Comparison of ENCODE assay signal across 22 mouse cellular contexts in genomic region chr2:13438275-13438845, GRCm38 (mm10). TPM values are rescaled to one million over a fixed set of nuclear protein-coding genes. Genes with fewer than 3 reads are reported as not detected.
DNase-seq lines count a peak whose midpoint lies in the region; ATAC-seq and TF ChIP-seq lines count a peak whose summit lies in the region.
"Had no signal": no experiment of that assay in that cellular context is flagged by ENCODE, and none has a peak within 500 bp of the region (broad histone marks: within the 10 kb centered on the region; RNA-seq: fewer than 3 reads in every experiment).

No protein-coding gene starts in this region.

- no peak overlapping the region for H3K9ac ChIP-seq in lung, postnatal 0 days (replicated peaks; ENCODE audit: low read depth)
- no peak overlapping the region for H3K9ac ChIP-seq in heart, embryonic 15.5 days
- H3K9ac ChIP-seq: forebrain, embryonic 13.5 days; hindbrain, embryonic 13.5 days; liver, embryonic 13.5 days; lung, embryonic 15.5 days; neural tube, embryonic 13.5 days had no signal

- no peaks in the 10 kb centered on the region for H3K4me1 ChIP-seq in lung, postnatal 0 days (ENCODE audit: insufficient read depth, low read depth, low read length)
- peaks cover 12% of the 10 kb centered on the region for H3K4me1 ChIP-seq in heart, embryonic 15.5 days (replicated peaks)
- H3K4me1 ChIP-seq: forebrain, embryonic 13.5 days; hindbrain, embryonic 13.5 days; liver, embryonic 13.5 days; lung, embryonic 15.5 days; neural tube, embryonic 13.5 days had no signal

- no peaks in the 10 kb centered on the region for H3K27me3 ChIP-seq in lung, postnatal 0 days (replicated peaks; ENCODE audit: insufficient read depth, low read length)
- no peaks in the 10 kb centered on the region for H3K27me3 ChIP-seq in heart, embryonic 15.5 days
- H3K27me3 ChIP-seq: CH12.LX; forebrain, embryonic 13.5 days; hindbrain, embryonic 13.5 days; liver, embryonic 13.5 days; lung, embryonic 15.5 days; megakaryocyte, embryonic 14.5 days; neural tube, embryonic 13.5 days had no signal

- no peak for TF ChIP-seq EP300 in lung, postnatal 0 days (IDR thresholded peaks at IDR 0.05)

- no peak overlapping the region for H3K4me2 ChIP-seq in lung, postnatal 0 days (replicated peaks; ENCODE audit: low read depth, low read length)
- H3K4me2 ChIP-seq in heart, embryonic 15.5 days = no peak overlapping the region
- H3K4me2 ChIP-seq: forebrain, embryonic 13.5 days; hindbrain, embryonic 13.5 days; liver, embryonic 13.5 days; lung, embryonic 15.5 days; neural tube, embryonic 13.5 days had no signal

- intact Hi-C loops in heart, postnatal 36 days (cut with DNase I) = loop anchor here (5.0 kb wide), 1 partner anchor 146 kb away; no protein-coding TSS in a partner anchor

- peak; percentile 37 for ATAC-seq in lung, postnatal 0 days
- peak; percentile 43; the same call in 1 of the 2 replicates for ATAC-seq in heart, embryonic 15.5 days (replicated peaks; ENCODE audit: insufficient number of reproducible peaks, insufficient read depth, low FRiP score, low read depth)
- ATAC-seq: forebrain, embryonic 13.5 days had no signal

- WGBS in lung, postnatal 0 days = 86% methylated on average over 3 of the region's 3 CpGs
- WGBS in heart, embryonic 15.5 days = 43% methylated on average over 3 of the region's 3 CpGs

- peak; percentile 93 for DNase-seq in heart, adult 11 months
- DNase-seq in heart, postnatal 36 days = no peak
- DNase-seq in lung, postnatal 0 days (ENCODE audit: low spot score) = peak; percentile 24
- DNase-seq in lung, postnatal 10 days = no peak
- no peak for DNase-seq in thymus, postnatal 0 days (ENCODE audit: low spot score)
- no peak for DNase-seq in spleen, postnatal 14 days (ENCODE audit: low spot score in 2 of 2)
- DNase-seq: cerebellum, adult 18-20 months; cerebellum, postnatal 36 days; kidney, adult 8-10 months; kidney, postnatal 14 days; liver, embryonic 13.5 days; midbrain, embryonic 14.5 days; right cerebral cortex, adult 18-20 months had no signal

- H3K4me3 ChIP-seq in lung, postnatal 0 days (ENCODE audit: low read depth, low read length) = no peak overlapping the region
- no peak overlapping the region for H3K4me3 ChIP-seq in heart, embryonic 15.5 days
- H3K4me3 ChIP-seq: erythroblast, embryonic 14.5 days; forebrain, embryonic 13.5 days; hindbrain, embryonic 13.5 days; liver, embryonic 13.5 days; lung, embryonic 15.5 days; megakaryocyte, embryonic 14.5 days; neural tube, embryonic 13.5 days had no signal

- H3K27ac ChIP-seq in lung, postnatal 0 days (ENCODE audit: low read length) = no peak overlapping the region
- peak overlapping the region; percentile 65 for H3K27ac ChIP-seq in heart, embryonic 15.5 days
- H3K27ac ChIP-seq: forebrain, embryonic 13.5 days; hindbrain, embryonic 13.5 days; liver, embryonic 13.5 days; lung, embryonic 15.5 days; neural tube, embryonic 13.5 days had no signal

- H3K36me3 ChIP-seq in lung, postnatal 0 days (ENCODE audit: insufficient read depth, low read length) = no peaks in the 10 kb centered on the region
- no peaks in the 10 kb centered on the region for H3K36me3 ChIP-seq in heart, embryonic 15.5 days
- H3K36me3 ChIP-seq: hindbrain, embryonic 13.5 days; liver, embryonic 13.5 days; lung, embryonic 15.5 days; neural tube, embryonic 13.5 days had no signal

- H3K9me3 ChIP-seq in lung, postnatal 0 days (ENCODE audit: low read length) = no peaks in the 10 kb centered on the region
- no peaks in the 10 kb centered on the region for H3K9me3 ChIP-seq in heart, embryonic 15.5 days (replicated peaks)
- H3K9me3 ChIP-seq: forebrain, embryonic 13.5 days; hindbrain, embryonic 13.5 days; liver, embryonic 13.5 days; lung, embryonic 15.5 days; megakaryocyte, embryonic 14.5 days; neural tube, embryonic 13.5 days had no signal

- no peak for TF ChIP-seq CTCF in lung, postnatal 0 days (IDR thresholded peaks at IDR 0.05)

RNA-seq across cellular contexts. Expression of gene Cubn, which starts 53.3 kb away (rescaled TPM):
- total RNA-seq in heart, postnatal 36 days (2021) = under 1 TPM; 0.72 to 0.76 TPM
- polyA plus RNA-seq in lung, postnatal 0 days (2015; fragmentation: Nextera tagmentation; extraction: Ambion mirVana) = 0.24 and 0.32 TPM in 2 replicates
- polyA plus RNA-seq in heart, embryonic 15.5 days (2015; fragmentation: Nextera tagmentation; extraction: Ambion mirVana) = 0.26 and 0.30 TPM in 2 replicates
- polyA plus RNA-seq in thymus, postnatal 0 days (2015; fragmentation: Nextera tagmentation; extraction: Ambion mirVana) = 0.04 TPM in 1 of 2 replicates, not detected in the other
- total RNA-seq: MEL had no signal
- polyA plus RNA-seq: erythroblast, embryonic 14.5 days had no signal

Comparison
In these comparisons a context has a peak if more than half of its experiments do, and no peak if none do; other contexts are left out.
1. DNase-seq: peak in heart, adult 11 months (single experiment) and lung, postnatal 0 days (single experiment); none in heart, postnatal 36 days (0 of 2), lung, postnatal 10 days (single experiment), thymus, postnatal 0 days (single experiment) and spleen, postnatal 14 days (0 of 2).